Mouse (Mus musculus): ENCODE results near the gene Aifm2.

The Aifm2 gene

GRCm38 (mm10) chr10:61717406-61718296 is 2.6 kb downstream of the Aifm2 start:
- no peak for DNase-seq

- no peak for DNase-seq
Observed at GRCm38 (mm10) chr10:61720331-61720730, 5.3 kb downstream of the Aifm2 start.

GRCm38 (mm10) chr10:61722215-61722614 is 7.2 kb downstream of the Aifm2 start:
- DNase-seq = no peak

- DNase-seq = no peak
Observed at GRCm38 (mm10) chr10:61723271-61723670, 8.2 kb downstream of the Aifm2 start.

GRCm38 (mm10) chr10:61729181-61729580 is 14.1 kb downstream of the Aifm2 start:
- no peak for DNase-seq

GRCm38 (mm10) chr10:61730171-61730570 is 15.1 kb downstream of the Aifm2 start:
- no peak for DNase-seq

GRCm38 (mm10) chr10:61734377-61734776 is 19.3 kb downstream of the Aifm2 start:
- peak; percentile 60 for DNase-seq

- DNase-seq = no peak
Observed at GRCm38 (mm10) chr10:61736671-61737078, 21.6 kb downstream of the Aifm2 start.

- no peak for DNase-seq
Observed at GRCm38 (mm10) chr10:61737537-61737936, 22.5 kb downstream of the Aifm2 start.

GRCm38 (mm10) chr10:61738126-61738525 is 23.1 kb downstream of the Aifm2 start:
- no peak for DNase-seq

GRCm38 (mm10) chr10:61741306-61741705 is 26.2 kb downstream of the Aifm2 start:
- DNase-seq = no peak

GRCm38 (mm10) chr10:61741873-61742272 is 26.8 kb downstream of the Aifm2 start:
- DNase-seq = no peak

GRCm38 (mm10) chr10:61742336-61742735 is 27.3 kb downstream of the Aifm2 start:
- DNase-seq = no peak

- DNase-seq = peak; percentile 47
Observed at GRCm38 (mm10) chr10:61745133-61745532, 30.1 kb downstream of the Aifm2 start.

- DNase-seq = no peak
Observed at GRCm38 (mm10) chr10:61747302-61747701, 32.2 kb downstream of the Aifm2 start.

GRCm38 (mm10) chr10:61750014-61750413 is 35.0 kb downstream of the Aifm2 start:
- no peak for DNase-seq

- peak; percentile 71 for DNase-seq
Observed at GRCm38 (mm10) chr10:61751534-61752219, 36.6 kb downstream of the Aifm2 start.

GRCm38 (mm10) chr10:61753071-61753470 is 38.0 kb downstream of the Aifm2 start:
- DNase-seq = no peak

- DNase-seq = peak; percentile 52
Observed at GRCm38 (mm10) chr10:61757022-61757421, 42.0 kb downstream of the Aifm2 start.

GRCm38 (mm10) chr10:61758904-61759303 is 43.8 kb downstream of the Aifm2 start:
- DNase-seq = no peak

- DNase-seq = no peak
Observed at GRCm38 (mm10) chr10:61759869-61760268, 44.8 kb downstream of the Aifm2 start.

- DNase-seq = no peak
Observed at GRCm38 (mm10) chr10:61764689-61765088, 49.6 kb downstream of the Aifm2 start.

GRCm38 (mm10) chr10:61765558-61765957 is 50.5 kb downstream of the Aifm2 start:
- DNase-seq = no peak

- no peak for DNase-seq
Observed at GRCm38 (mm10) chr10:61766806-61767205, 51.7 kb downstream of the Aifm2 start.

All from kidney, adult 18-20 months (tissue).